Mouse (Mus musculus) ovary, postnatal 10 days (tissue): ENCODE measurements at regions not wholly inside any gene's neighbourhood (a gene's known extent, or its start where the extent isn't known, plus 50 kb on each side); places are given as distances from the start of the nearest gene placed in this dataset.

ENCODE experiments used
- DNase-seq: peaks from one replicate; pipeline ENCODE4 v3.0.0; 2022; ENCODE audit warnings: low spot score

DNA sequence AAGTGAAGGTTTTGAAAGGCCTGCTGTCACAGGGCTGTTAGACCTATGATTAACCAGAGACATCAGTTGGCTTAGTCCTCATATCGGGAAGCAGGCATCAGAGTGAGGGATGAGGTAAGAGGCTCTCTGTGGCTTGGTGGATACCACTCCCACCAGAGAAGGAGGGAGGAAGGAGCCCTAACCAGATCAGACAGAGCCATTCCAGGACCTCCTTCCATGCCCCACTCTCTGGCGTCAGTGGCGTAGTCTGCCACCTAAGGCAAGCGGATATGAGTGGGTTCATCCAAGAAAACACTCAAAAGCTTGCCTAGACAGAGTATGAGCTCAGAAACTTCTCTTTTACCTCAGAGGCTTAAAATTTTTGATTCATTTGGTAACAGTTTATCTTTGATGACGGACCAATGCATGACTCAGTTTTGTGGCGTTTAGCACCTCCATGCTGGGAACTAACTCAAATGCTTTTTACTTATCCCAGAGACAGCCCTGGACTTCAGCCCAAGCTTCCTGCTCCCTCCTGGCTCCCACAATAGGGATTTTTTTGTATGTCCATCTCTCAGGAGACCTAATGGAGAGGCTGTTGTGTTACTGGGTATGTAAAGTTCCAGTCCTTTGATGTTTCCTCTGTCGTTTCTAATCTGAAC, 367.5 kb upstream of the Rasgrp1 start:
- no peak for DNase-seq

DNA sequence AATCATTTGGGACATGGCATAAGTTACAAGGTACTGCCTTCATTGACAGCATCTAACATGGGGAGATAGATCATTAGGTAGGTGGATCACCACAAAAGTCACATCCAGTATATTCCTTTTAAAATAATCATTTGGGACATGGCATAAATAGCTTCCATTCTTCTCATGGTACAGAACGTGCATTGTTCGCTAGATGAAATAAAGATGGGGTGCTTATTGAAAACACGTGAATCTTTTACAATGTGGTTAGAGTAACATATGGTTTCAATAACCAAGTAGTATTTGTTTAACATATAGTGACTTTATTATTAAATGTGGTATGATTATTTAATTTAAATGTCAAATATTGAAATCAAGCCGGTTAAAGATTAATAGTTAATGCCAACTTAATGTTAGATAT, 381.3 kb upstream of the Rasgrp1 start:
- no peak for DNase-seq

DNA sequence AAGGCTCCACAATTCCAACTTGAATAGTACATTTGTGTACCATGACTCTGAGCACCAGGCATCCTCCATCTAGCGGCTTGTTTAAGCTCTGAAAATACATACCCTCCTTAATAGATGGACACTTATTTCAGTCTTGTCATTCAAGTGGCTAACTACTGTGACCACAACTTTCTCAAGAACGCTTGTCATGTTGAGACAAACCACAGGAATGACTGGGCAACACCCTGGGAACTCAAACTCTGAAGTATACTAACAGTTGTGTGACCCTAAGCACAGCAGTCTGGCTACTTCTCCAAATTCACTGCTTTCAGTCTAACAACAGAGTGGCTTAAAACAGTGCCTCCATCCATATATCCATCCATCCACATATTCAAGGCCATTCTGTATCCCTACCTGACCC, 380.4 kb upstream of the Thbs1 start:
- DNase-seq: no peak

DNA sequence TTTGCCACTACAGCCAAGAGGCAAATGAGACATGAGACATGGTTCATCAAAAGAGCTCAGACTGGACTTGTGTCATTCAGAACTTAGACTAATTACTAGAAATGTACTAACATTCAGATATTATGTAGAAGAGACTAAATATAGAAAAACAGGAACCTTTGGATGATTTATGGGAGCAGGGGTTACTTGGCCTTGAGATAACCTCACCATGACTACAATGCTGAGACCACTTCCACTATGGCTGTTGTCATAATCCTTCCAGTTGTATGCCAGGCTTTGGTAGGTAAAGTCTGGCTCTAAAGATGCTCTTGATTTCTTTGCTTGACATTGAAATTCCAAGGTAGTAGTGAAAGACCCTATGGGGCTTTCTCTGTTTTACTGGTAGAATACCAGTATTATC, 369.3 kb upstream of the Thbs1 start:
- no peak for DNase-seq

DNA sequence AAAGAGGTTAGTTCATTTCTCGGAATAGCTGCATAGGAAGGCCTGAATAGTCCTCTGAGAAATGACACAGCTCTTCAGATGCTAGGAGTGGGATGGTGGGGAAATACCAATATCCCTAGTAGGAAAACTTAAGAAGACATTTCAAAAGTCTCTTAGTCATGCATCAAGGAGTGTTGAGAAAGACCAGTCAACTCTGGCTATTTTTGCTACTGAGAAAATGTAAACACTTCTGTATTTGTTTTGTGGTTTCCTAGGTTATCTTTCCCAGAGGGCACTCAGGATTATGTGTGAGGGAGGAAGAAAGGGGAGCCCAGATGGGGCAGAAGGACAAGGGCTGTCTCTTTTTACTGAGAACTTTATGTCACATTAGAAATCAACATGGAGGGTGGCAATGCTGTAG, 367.8 kb upstream of the Thbs1 start:
- DNase-seq: no peak

DNA sequence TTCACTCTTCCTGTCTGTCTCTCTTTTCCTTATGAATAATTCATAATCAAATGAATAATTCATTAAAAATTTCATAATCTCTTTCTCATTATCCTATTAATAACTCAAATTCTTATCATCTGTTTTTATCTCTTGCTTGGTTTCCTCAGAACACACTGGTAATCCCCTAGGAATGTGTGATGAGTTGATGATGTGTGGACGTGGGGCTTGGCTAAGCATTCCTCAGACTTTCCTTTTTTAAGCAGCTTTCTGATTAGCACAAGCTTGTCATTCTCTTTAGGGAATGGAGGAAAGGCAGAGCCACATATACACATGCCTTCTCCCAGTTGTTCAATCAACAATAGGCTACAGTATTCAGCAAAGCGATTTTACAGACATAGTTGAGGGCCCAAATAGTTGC, 365.9 kb upstream of the Thbs1 start:
- no peak for DNase-seq

DNA sequence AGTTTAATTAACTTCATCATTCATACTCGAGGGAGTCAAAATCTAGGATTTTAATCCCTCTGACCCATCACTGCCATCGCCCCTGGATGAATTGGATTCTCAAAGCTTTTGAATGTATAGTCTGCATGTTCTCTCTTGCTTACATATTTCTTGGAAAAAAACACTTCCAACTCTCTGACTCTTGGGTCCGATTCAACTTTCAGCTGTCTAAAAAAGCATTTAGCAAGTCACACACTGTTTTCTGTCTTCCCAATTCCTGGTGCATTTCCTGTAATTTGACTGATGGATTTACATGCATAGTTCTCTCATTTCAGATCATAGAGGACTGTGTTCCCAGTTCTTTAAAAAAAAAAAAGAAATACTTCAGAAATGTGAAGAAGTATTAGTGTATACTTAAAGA, 364.5 kb upstream of the Thbs1 start:
- DNase-seq: no peak

DNA sequence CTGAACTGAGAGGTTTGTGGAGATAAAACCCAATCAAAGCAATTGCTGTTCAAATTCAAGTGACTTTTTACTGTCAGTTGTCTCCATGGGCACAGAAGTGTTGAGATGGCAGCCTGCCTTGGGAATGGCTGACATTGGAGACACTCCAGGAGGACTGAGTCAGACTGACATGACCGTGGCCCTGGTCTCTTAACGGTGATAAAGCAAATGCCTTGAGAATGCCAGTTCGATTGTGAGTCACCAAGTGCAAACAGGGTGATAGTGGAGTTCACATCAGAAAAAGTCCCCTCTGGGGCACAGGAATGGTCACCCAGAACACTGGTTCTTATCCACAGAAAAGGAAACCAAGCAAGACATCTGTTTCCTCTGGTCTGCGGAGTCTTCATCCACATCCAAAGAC, 362.8 kb upstream of the Thbs1 start:
- no peak for DNase-seq

DNA sequence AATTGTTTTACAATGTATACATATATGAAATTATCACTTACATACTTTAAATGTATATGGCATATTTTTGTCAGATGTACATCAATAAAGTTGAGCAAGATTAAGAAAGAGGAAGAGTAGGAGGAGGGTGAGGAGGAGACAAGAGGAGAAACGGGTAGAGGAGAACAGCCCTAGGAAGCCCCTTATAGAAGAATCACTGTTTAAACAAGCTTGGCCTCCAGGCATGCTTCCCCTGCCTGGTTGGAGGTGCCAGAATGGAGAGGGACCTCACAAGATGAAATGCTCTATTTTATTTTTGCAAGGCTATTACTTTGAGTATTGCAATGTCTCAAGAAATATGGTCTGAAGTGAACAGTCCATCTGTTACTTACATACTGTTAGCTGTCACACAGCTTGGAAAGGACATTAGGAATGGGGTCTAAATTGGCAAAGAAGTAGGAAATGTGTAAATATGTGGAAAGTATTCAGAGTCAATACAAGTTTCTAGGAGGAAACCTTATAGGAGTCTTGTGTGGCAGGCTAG, 352.1 kb upstream of the Thbs1 start:
- DNase-seq: no peak

DNA sequence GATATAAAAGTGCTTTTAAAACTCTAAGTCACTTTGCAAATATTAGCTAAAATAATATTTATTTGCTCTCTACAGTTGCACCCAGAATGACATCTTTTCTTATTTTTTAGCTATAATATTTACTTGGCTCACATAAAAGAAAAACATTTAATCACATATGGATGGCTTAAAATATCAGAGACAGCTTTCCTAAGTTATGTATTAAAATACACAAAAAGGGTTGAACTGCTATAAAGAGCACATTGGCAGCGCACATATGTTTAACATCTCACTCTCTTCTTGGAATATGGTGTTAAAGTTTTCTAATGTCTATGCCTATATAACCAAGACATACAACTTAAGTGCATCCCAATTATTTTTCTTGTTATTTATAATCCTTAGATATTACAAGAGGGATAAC, 348.0 kb upstream of the Thbs1 start:
- no peak for DNase-seq

DNA sequence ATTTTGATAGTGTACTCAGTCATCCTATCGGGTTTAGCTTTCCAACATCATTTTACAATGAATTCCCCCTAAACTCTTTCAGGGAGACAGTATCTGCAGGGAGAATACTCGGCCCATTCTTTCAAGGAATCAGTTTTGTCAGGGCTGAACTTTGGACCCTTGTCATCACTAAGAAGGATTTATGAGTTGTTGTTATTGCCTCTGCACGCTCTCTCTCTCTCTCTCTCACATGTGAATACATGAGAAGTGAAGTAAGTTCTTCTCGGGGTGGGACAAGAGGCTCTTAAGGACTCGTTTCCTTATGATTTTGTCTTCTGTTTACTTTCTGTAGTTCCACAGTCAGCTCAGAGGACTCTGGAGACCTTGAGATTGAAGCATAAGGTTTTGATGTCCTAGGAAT, 346.1 kb upstream of the Thbs1 start:
- no peak for DNase-seq

DNA sequence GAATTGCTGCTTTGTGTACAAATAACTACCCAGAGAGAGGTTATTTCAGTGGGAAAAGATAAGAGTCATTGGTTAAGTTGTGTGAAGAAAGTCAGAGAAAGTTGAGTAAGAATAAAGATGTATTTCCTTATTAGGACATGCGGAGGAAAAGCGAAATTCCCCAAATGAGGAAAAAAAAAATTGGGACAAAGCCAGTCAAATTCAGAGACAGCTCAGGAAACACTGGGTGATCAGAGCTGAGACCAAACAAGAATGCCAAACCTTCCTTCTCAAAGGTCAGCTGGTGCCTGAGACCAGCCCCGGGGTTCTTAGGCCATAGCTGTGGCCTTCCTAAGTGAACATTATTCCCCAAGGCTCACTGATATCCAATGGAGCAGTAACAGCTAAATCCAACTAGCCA, 345.2 kb upstream of the Thbs1 start:
- DNase-seq: no peak

DNA sequence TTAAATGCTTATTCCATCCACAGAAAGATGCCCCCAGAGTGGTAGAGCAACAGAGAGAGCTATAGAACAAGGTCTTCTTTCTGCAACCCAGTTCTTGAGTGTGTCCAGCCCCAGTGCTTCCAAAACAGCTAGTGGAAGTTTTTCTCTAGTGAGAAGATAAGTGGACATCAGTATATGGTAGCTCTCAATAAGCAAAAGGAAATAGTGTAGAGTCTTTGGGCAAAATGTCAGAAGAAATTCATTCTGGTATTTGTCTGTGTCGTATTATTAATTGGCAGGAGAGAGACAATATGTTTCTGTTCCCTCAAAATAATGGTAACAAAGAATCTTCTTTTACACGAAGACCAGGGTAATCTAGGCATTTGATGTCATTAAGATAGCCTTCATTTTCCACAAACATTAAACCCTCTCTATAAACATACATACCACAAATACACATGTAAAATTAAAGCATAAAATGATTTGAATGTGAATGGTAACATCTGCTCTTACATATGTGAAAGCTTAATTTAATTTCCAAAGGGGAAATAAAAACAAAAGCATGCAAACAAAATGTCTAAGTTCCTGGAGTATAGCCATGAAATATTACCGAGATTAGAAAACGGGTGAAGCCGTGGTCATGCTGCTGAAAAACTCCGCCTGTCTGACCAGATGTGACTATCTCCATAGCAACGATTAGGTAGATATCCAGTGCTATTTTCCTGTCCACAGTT, 342.1 kb upstream of the Thbs1 start:
- no peak for DNase-seq

DNA sequence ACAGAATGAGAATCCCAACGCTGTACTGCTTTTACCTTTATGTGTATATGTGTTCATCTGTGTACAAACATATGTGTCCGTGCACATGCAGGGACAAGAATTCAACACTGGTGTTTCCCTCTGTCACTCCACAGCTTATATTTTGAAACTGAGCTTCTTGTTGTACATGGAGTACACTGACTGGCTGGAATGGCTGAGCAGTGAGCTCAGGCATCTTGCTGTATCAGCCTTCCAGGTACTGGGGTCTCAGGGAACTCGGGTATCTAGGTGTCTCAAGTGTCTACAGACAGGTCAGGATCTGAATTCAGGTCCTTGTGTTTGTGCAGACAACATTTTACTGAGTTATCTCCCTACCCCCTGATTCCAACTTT, 341.6 kb upstream of the Thbs1 start:
- no peak for DNase-seq

DNA sequence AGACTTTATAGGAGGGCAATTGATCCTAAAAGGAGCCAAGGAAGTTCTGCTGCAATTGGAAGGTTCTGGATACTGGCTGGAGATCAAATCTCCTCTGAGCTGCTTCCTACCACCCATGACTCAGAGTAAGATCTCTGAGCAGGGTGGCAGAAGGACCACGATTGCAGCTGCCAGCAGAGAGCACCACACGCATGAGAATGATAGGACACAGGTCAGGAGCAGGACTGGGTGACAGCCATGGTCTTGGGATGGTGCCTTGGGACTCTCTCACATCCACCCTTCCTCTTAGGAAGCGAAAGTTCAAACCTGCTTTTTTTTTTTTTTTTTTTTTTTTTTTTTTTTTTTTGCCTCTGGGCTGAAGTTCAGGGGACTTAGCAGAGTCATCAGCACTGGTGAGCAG, 331.4 kb upstream of the Thbs1 start:
- DNase-seq: no peak

DNA sequence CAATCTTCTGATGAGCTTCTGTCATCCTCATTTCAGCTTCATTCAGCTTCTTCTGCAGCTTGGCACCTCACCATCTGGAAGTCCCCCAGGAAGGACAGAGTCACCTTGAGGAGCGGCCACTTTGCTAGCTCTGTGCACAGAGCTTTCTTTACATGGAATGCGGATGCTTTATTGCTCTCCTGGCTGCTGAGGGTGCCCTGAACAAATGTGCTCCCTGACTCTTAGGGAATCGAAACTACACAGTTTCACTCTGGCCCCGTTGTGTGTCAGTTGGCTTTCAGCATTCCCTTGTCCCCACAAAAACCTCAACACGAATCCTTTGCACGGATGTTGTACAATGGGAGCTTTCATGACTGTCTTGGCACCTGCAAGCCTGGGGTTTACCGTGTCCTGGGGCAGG, 330.9 kb upstream of the Thbs1 start:
- no peak for DNase-seq

DNA sequence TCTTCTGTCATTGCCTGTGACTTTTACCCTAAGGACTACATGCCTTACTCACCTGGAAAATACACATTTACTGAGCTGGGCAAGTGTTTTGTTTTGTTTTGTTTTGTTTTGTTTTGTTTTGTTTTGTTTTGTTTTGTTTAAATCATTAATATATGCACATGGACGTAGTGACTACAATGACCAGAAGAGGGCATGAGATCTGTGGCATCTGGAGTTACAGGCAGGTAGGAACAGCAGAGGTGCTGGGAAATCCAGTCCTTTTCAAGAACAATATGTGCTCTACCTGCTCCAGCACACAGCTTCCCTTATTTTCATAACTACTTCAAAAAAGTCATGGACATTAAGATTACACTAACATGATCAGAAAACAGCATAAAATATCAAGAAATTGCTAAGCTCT, 324.4 kb upstream of the Thbs1 start:
- no peak for DNase-seq

DNA sequence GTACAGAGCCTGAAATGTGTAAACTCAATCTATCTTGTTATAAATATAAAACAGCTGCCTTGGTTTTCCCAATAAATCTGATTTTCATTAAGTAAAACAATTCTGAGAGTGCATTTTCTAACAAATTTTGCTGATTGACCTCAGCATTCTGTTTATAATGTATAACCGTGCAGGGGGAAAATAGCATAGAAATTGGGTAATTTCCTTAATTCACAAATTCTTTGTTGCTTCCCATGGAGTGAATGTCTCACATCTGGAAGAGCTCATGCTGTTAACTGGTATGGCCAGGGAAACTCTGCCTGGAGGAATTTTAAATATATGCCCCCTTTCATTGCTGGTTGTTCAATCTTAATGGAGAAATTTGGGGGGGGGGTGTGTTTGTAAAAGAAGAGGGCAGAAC, 317.4 kb upstream of the Thbs1 start:
- no peak for DNase-seq

DNA sequence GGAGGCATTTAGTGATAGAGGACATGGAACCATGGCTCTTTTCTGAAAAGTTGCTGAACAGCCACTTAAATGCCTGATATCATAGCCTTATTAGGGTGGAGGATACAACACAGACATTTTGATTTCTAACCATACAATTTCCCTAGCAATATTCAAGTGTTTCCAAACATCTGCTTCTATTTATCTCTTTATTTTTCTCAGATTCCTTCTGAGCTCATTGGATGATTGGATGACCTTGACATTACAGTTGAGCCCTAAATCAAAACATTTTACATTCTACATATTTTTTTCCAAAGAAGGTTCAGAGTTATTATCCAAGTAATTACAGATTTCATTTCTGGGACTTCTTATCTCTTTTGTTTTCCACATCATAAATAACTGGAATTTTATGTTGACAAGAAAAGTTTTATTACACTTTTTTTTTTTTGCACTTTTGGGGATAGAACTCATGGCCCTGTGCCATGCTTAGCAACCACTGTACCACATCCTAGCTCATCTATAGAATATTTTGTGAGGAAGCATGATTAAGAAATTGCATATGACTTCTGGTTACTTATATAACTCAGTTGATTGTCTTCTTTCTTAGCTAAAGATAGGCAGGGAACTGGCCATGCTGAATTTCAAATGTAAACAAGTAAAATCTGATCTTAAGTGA, 309.6 kb upstream of the Thbs1 start:
- no peak for DNase-seq

DNA sequence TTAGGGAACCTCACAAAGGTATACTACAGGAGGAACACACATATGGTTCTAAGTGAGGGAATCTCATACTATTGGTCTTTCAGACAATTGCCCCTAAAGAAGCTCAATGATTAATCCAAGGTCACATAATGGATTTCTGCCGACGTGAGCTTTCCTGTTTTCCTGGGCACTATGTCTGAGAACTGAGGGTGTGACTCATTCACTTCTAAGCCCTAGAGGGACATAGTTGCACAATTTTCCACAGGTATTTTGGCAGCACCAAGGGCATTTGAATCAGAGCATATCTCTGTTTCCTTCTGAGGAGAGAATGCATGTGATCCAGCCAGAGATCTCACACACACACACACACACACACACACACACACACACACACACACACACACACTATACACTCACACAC, 309.0 kb upstream of the Thbs1 start:
- no peak for DNase-seq

DNA sequence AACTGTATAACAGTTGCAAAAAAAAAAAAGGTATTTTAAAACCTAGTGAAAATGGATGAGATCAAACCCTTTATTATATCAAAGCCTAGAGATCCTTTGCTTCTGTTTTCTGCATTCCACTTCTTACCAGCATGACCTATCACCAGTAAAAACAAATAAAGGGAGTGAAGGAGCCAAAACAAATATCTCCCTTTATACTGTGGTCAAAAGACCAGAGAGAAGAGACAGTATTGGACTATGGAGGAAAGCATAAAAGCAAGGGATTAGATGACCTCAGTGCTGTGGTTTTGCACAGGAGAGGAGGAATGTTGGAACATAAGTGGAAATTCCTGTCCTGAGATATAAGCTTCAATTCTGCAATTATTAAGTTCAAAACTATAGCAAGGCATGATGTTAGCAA, 307.0 kb upstream of the Thbs1 start:
- no peak for DNase-seq

DNA sequence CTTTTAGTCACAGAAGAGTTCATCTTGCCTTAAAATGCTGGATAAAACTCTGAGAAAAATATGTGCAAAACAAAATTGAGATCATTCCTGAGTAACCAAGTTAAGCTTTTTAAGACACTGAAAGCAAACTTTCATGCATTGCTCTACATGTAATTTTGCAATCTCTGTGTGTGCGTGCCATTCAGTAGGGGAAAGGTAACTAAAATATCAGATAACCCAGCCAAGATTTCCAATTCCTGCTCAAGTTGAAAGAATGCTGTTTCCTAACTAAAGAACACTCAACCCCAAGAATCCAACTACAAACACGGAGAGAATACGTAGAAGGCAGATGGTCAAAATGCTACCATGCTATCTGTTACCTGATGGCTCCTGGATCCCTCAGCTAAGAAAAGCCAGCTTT, 304.6 kb upstream of the Thbs1 start:
- DNase-seq: no peak

DNA sequence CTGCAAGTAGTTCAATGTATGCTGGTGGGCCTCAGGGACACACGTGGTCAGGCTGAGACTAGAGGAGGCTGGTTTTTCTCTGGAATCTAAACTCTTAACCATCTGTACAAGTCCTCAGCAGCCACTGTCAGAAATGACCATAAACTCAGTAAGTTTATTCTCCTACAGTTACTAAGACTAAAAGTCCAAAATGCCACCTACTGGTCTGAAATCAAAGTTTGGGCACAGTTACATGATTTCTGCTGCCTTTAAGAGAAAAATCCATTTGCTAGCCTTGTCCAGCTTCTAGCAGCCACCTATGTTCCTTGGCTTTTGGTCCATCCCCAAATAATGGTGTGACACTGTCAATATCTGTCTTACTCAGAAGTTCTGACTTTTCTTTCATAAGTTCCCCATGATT, 300.2 kb upstream of the Thbs1 start:
- DNase-seq: no peak

DNA sequence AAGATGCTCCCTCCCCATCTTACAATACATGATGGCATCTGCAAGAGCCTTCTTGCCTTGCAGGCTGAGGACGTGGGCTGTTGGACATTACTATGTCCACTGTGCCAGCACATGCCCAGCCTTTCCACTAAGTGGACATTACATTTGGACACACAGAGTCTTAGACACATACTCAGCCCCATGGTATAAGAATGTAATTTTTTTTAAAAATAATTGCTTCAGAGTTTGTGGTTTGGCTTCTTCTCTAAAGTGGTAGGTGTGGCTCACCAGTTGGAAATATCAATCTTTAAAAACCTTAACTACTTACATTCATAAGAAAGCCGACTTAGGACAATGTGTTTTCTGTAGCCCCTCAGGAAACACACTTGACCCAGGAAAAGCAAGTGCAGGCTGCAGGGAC, 299.7 kb upstream of the Thbs1 start:
- DNase-seq: no peak
